Mouse (Mus musculus) cortical plate, adult 2 months (tissue): ENCODE measurements around the gene Tada3.

Experiments
- CTCF ChIP-seq: fragments of 200-500 bp; IDR thresholded peaks from 2 replicates; pipeline ENCODE4 v1.5.1; 2011; ENCODE audit warnings: mild to moderate bottlenecking, control low read depth, low read length; ENCODE audit not compliant: insufficient read depth; ENCODE audit errors: extremely low read depth
- POLR2A ChIP-seq: fragments of 200-500 bp; IDR thresholded peaks from 2 replicates; pipeline ENCODE4 v1.6.1; 2011; ENCODE audit warnings: mild to moderate bottlenecking, low read length, control low read depth; ENCODE audit not compliant: insufficient read depth; ENCODE audit errors: extremely low read depth

DNA sequence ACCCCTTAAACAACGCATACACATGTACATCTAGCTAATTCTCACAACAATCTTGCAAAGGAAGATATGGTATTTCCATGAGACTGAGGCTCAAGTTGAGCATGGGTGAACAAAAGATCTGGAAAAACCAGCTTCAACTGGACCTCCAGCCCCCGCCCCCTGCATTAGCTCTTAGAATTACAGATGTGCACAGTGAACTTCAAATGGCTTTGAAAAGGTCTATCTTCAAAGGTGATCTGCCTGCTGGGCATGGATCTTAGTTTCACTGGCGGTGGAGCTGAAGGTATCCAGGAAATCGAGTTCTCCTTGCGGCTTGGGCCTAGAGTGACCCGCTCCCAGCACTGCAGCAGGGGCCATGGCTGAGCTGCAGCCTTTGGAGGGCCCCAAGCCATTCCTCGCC, 9.6 kb downstream of the Tada3 start:
- no peak for TF ChIP-seq POLR2A
- no peak for TF ChIP-seq CTCF
